Mouse (Mus musculus) CD4-positive, CD25-positive, alpha-beta regulatory T cell, adult 2 months (primary cell): ENCODE data around the gene Gcgr.
A peak's percentile ranks its signal among the peaks of the same experiment; 100 is the strongest.
"Not testable (repeated sequence)": the region's sequence is repeated elsewhere in the genome, so short reads cannot be mapped to it uniquely, and the experiment has no call there.

ENCODE experiments used
- DNase-seq: peaks from one replicate; pipeline ENCODE4 v3.0.0-alpha.2; 2012; ENCODE audit warnings: low read depth, low spot score

Gene Gcgr

DNA sequence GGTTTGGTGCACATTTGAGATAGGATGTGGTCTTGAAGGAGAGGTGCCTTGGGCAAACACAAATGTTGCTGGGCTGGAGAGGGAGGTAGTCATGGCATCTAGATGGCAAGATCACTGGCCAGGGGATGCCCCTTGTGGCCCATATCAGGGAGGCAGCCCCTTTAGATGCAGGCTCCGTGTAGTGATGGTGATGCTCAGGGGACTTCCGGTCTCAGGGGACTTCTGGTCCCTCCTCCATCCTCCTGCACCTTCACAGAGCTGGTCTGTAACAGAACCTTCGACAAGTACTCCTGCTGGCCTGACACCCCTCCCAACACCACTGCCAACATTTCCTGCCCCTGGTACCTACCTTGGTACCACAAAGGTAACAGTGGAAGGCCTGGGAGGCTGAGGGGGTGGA, 5.3 kb downstream of the Gcgr start:
- no peak for DNase-seq

DNA sequence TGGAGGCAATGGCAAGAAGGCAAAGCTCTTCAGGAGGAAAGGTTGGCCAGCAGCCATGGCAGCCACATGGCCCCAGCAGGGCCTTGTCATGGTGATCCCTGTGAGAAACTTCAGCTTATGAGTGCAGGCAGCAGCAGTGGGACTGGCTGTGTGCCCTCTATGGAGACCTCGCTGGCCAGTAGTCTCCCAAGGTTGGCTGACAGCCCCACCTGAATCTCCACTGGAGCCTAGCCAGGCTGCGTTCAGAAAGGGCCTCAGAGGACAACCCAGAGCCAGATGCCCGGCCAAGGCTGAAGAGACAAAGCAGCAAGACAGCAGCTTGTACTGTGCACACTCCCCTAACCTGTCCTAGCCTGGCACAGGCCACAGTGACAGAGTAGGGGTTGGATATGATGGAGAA, 8.0 kb downstream of the Gcgr start:
- no peak for DNase-seq

DNA sequence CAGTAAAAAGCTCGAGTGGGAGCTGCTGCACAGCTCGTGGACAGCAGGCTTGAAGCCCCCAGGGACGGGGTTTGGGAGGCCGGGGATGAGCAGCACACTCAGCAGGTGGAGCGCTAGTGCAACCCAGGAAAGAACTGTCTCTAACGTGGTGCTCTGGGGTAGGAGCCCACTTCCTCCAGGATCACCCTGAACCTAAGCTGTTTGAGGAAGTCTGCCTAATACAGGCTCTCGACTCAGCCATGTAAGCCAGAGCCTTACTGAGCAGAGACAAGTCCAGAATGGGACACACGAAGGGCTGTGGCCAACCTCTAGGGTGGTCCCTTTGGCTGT, 8.4 kb downstream of the Gcgr start:
- no peak for DNase-seq

DNA sequence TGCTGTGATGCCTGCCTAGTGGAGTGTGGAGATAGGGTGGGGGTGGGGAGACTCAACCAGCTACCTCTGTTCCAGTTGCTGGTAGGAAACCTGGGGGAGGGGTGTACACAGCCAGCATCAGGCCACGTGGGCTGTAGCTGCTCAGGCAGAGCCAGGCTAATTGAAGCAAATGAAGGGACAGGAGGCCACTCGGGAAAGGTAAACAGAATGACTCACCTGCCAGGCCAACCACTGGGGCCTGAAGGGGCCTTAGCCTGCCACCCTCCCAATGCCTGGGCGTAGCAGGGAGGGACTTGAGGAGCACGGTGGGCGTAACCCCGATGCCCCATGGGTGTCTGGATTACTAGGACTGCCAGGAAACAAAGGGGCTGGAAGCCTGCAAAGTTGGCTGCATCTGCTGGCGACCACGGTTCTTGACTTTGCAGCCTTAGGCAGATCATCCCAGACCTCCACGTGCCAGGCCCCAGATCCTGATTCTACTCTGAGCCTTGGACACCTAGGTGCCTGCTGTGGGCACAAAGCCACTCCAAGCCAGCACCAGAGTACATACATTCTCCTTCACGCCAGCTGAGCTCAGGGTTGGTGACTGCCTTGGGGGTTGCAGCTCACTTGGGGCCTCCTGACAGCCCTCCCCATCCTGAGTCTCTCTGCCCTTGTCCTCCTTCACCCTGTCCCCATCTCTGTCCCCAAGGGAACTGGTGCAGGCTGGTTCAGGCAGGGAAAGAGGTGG, 9.0 kb downstream of the Gcgr start:
- DNase-seq, result no peak

DNA sequence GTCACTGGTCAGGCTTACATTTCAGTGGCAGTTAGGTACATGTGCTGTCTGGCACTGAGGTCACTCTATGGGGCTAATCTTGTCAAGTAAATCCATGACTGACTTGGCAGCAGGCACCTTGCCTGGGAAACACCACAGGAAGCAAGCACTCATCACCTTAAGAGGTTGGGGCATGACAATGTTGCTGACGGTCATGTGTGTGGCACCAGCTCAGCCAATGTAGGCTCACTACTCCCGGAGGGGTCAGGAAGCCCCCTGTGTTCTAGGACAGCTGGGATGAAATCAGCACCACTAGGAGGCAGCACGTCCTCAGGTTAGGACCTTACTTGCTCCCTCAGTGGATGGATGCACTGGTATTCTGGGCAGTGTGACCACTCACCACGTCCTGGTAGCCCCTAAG, 11.4 kb downstream of the Gcgr start:
- peak; percentile 26 for DNase-seq

DNA sequence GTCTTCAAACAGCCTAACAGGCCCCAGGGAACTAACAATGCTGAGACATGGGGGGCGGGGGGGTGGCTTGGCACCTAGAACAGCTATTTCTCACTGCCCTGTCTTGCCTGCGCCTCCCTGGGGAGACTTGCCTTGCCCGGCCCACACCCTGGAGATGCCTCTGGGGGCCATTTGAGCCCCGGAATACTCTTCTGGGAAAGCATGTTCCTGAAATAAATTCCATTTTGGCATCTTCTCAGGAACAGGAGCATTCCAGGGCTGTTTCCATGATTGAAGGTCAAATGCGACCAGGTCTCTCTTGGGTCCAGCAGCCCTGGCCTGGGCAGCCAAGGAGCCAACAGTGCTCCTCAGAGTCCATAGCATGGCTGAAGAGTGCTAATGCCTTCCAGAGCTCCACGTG, 11.9 kb downstream of the Gcgr start:
- no peak for DNase-seq

DNA sequence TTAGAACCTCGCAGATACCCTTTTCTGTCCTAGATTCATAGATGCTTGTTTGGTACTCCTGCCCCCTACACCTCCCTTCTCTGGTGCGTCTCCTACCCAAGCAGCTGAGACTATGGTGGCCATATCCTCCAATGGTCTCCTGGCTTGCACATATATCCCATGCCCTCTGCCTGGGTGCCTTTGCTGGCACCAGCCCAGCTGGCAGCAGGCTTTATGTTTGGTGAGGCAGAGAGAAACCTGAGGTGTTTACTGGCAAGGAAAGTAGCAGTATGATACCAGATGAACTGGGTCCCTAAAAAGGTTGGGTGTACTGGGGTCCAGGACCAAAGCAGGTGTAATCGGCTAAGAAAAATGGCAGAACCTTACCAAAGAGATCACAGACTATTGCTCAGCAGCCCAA, 15.5 kb downstream of the Gcgr start:
- DNase-seq, result no peak

DNA sequence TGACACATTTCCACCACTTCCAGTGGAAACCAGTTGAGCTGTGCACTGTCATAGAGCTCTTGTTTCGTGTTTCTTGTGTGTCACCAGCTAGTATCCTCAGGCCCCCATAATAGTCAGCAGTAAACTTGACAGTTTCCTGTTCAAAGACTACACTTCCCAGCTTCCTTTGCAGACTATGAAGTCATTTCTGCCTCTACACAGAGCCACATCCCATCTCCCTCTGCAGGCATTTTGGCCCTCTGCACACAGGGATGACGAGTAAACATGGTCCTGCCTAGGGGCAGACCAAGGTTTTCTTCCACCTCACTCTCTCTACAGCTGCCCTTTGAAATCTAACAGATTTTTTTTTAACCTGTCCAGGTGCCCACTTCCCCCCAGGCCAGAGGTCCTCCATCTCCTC, 17.0 kb downstream of the Gcgr start:
- peak; percentile 36 for DNase-seq

DNA sequence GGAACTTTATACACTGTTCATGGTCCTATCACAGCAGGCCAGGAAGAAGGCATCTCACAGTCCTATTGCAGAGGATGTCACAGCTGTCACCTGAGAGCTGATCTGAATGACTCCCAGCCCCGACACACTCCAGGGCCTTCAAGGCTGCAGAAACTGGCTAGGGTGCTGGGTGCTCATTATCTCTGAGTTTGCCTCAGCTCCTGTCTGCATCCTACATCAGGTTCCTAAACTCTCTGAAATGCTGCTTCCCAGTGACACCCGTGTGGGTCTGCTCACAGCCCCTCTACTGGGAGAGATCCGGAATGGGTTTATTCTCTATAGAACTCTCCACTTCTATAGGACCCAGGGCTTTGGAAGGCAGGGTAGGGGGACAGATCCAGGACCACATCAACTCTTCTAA, 17.7 kb downstream of the Gcgr start:
- no peak for DNase-seq

DNA sequence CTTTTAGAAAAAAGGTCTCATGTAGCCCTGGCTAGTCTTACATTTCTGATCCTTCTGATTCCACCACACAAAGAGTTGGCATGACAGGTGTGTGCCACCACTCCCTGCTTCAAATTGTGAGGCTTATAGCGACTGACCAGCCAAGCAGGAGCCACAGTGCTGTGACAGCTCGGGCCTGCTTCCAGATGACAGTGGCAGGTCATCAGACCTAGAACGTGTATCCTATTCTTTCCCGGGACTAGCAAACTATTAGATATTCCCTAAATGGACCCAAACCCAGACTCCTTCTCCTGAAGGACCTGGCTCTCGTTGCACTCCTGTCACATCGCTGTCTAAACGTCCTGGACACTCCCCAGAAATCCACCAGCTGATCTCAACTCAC, 18.3 kb downstream of the Gcgr start:
- DNase-seq, result no peak

DNA sequence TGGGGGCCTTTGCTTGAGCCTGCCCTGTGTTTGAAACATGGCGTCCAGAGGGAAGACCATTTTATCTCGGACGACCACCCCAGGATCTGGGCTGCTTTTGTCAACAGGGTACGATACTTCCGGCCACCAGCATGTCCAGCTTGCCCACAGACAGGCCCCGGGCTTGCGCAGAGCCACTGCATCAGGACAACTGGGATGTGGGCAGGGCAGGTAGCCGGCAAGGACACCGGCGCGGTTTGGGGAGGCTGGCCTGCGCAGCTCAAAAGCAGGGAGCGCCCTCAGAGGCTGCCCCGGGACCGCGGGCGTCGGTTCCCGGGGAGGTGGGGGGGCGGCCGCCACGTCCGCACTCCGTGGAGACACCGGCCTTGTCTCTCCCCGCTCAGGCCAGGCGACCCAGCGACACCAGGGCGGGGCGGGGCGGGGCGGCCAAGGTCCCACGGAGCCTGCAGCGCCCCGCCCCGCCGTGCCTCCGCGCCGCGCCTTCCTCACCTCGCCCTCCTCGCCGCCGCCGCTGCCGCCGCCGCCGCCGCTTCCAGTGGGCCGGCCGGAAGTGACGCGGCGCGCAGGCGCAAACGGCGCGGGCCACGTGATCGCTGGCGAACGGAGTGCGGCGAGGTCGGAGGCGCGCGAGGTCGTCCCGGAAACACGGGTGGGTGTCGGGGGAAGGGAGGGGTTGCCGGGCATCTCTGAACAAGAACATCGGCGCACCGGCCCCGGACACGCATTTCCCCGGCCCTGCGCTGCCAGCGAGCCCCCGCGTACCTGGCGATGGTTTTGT, 18.9 kb downstream of the Gcgr start, which contains the start of gene Mcrip1:
Gene Mcrip1 (minus strand): TSS at position 560 of the 778 bp plus-strand sequence.
- DNase-seq, result peak; percentile 97

DNA sequence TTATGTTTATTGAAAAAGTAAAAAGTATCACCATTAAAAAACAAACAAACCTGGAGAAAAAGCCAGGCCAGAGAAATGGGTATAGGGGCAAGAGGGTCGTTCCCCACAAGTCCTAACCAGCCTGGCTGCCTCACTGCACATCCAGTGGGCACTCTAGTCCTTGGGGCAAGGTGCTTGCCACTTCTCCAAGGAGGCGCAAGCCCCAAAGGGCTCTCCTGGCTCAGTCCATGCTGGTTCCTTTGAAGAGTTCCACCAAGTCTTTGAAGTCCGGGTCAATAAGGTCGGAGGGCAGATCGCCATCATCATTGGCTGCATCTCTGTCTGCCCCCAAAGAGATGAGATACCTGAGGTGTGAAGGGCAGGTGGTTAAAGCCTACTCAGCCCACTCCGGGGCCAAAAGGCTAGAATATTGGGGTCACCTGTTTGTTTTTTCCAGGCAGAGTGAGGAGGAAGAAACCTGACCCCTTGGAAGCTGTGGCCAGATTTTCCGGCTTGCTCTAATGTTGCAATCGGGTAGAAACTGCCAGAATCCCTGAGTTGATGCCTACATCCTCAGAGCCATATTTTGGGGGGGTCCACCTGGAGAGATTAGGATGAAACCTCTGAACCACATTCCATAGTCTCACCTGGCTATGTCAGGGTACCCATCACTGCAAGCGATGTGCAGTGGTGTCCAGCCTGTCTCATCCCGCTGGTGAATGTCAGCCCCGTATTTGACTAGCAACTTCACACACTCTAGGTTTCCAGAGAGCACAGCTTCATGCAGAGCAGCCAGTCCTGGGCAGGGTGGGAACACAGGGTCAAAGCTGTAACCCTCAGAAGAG, 19.7 kb downstream of the Gcgr start:
- DNase-seq, result no peak

DNA sequence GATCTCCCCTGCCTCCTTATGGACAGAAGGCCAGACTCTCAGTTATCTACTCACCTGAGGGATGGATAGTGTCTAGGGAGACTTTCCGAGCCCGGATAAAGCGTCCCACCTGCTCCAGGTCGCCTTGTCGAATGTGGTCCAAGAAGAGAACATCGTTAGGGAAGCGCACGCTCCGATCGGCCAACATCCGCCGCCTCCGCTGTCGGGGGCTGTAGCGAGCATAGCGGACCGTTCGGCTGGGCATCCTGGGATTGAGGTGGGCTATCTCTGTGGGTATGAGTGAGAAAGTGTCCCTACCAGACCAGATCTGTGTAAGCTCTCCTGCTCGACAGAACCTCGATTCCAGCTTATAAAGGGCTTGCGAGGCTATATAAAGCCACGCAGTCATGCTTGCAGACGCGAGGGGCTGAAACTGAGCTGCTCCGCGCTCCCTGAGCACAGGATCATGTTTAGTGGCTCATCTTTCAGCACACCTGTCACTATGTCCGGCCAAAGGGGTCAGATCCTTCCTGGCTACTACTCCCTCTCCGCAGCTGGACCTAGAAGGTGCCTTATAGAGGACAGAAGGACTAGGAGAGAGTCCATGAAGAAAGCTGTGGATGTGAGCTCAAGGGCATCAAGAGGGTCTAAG, 20.4 kb downstream of the Gcgr start, which contains the start of gene Ppp1r27:
Gene Ppp1r27 (minus strand): TSS at position 323 of the 631 bp plus-strand sequence.
- no peak for DNase-seq

DNA sequence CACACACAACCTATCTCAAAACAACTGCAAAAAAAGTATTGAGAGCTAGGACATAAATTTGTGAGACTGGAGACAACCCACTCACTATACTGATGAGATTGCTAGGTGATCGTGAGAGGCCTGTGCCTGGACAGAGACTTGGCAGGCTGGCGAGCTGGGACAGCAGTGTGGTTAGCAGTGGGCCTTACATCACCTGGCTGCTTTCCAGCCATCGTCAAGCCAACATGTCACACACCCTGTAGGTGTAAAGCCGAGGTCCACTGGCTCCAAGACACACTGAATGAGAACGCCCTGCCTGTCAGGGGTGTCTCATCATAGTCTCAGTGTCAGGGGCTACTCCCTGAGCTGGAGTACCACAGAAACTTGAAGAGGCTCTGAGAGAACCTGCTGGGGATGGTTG, 22.2 kb downstream of the Gcgr start:
- no peak for DNase-seq

DNA sequence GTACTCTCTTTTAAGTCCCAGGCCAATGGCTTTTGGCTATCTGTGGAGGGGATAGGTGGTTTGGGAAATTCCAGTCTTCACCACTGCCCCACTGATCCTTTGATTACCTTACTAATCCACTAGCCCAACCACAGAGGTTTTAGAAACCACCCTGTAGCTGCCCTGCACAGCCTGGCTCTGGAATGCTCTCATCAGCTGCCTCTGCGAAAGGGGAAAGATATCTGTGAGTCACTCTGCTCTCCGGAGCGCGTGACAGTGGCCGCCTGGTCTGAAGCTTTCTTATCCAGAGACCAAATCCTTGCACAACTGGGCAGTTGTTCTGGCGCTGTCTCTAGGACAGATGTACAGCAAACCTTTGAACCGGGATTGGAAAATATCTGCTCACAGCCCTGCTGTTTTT, 24.3 kb downstream of the Gcgr start:
- DNase-seq, result no peak

DNA sequence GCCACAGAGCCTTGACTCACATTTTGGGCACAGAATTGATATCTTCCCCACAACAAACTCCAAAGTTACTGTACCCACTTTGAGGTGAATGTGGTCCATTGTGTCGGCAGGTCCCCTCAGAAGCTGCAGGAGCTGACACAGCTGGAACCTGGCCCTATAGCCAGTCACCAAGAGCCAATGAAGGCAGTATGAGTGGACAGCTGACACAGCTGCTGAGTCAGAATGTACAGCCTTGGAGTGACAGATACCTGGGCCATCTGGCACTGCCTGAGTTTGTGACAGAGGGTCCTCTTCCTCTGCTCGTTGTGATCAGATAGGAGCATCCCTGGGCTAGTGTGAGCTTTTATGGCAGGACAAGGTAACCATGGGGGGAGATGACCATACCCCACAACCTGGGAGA, 24.8 kb downstream of the Gcgr start:
- no peak for DNase-seq

DNA sequence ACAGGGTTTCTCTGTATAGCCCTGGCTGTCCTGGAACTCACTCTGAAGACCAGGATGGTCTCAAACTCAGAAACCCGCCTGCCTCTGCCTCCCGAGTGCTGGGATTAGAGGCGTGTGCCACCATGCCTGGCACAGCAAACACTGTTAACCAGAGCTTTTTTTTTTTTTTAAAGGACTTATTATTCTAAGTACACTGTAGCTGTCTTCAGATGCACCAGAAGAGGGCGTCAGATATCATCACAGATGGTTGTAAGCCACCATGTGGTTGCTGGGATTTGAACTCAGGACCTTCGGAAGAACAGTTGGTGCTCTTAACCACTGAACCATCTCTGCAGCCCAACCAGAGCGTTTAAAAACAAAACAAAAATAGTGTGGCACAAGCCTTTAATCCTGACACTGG, 28.3 kb downstream of the Gcgr start:
- not testable (repeated sequence) for DNase-seq

DNA sequence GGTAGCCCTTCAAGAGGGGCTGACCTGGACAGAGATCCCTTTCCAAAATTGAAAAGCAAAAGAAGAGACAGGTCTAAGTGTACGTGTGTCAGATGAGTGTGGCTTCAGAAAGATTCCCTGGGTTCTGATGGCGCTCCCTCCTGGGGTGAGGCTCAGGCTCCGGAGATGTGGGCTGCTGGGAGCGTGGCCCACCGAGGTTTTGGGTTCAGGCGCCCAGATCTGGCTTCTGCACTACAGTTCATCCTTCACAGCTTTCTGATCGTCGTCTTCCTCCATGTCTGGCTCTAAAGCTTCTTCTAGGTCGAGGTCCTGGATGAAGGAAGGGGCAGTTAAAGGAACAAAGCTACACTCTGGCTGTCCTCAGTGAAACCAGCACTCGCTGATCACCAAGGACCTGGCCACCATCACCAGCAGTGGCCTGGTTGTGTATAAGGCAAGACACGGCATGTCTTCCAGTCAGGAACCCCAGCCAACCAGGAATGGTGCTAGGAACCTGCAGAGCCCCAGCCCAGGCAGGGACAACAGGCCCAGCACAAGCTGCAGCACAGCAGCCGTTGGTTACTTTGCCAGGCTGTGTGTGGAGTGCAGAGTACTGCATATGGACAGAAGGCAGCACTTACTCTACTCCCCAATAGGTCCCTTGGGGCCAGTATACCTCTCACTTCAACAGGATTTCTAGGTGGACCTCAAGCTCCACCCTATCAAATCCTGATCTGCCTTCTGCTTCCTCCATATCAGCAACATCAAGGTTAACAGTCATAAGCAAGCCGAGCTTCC, 30.6 kb downstream of the Gcgr start:
- no peak for DNase-seq

DNA sequence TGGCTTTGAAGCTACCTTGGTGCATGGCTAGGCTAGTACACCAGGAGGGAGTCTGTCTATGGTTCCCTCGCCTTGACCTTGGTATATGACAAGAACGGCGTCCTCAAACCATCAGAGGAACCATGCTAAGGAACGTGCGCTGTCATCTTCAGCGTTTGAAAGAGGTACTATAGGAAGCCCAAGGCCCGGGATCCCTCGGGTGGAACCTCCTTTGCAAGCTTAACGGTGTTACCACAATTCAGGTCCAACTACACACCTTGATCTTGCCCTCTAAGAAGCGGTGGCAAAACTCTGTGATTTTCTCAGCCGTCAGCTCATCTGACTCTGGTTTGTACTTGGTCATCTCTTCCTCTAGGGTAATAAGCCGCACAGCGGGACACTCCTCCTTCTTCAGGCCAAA, 32.5 kb downstream of the Gcgr start:
- no peak for DNase-seq

DNA sequence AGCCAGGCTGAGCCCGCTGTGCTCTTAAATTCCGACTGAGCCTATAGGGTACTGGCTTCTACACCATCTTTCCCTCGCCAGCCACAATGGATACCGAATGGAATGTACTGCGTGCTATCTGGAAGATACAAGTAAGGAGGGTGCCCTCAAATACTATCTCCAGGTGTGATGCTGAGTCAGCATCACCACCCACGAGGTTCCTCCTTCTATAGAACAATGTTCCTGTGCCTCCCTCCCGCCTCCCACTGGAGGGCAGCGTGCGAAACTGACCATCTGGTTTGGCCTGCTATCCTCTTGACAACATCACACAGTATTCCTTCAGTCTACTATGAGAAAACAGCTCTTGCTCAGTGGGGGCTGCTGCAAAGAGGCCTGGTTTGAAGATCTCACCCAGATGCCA, 34.6 kb downstream of the Gcgr start:
- no peak for DNase-seq

DNA sequence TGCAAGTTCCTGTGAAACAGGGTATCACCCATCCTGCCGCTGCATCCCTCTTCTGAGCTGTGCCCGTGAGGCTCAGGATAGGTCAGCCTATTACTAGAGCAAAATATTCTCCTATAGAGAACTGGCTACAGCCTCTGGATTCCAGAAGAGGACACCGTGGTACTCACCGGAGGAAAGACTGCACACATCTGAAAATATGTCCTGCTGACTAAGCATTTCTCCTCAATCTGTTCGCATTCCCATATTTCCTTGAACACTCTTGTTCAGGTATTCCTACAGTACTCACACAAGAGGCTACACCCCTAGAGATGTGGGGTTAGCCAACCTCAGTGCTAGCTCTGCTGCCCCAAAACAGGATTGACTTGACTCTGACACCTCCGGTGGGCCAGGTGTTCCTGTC, 37.8 kb downstream of the Gcgr start:
- DNase-seq, result no peak
